Mouse (Mus musculus) liver, embryonic 11.5 days (tissue): Measurements from ENCODE around the gene Wnt8b. TPM values are rescaled to one million over a fixed set of nuclear protein-coding genes. Genes with fewer than 3 reads are reported as not detected.
A peak's percentile ranks its signal among the peaks of the same experiment; 100 is the strongest.

Experiments used
- ATAC-seq: fragments of 200-750 bp; cut with Nextera tagmentation; replicated peaks from 2 replicates; pipeline ENCODE4 v1.8.0; 2017; ENCODE audit warnings: moderate number of reproducible peaks, mild to moderate bottlenecking, moderate TSS enrichment, moderate library complexity; ENCODE audit not compliant: low FRiP score
- DNase-seq: peaks from one replicate; pipeline ENCODE4 v3.0.0-alpha.2; 2017; ENCODE audit warnings: low spot score
- H3K27ac ChIP-seq: fragments of 300-500 bp; sonication (generic); 2 replicates; pipeline ENCODE4 v1.5.1; 2014; ENCODE audit warnings: mild to moderate bottlenecking, low read depth, low read length, control low read depth
- H3K27me3 ChIP-seq: fragments of 300-500 bp; sonication (generic); replicated peaks from 2 replicates; pipeline ENCODE4 v1.6.1; 2014; ENCODE audit warnings: low read length, mixed read lengths; ENCODE audit not compliant: control insufficient read depth, insufficient read depth
- H3K36me3 ChIP-seq: fragments of 300-500 bp; sonication (generic); 2 replicates; pipeline ENCODE4 v1.6.1; 2014; ENCODE audit warnings: mild to moderate bottlenecking, low read length, moderate library complexity, mixed read lengths; ENCODE audit not compliant: control insufficient read depth, insufficient read depth
- H3K4me1 ChIP-seq: fragments of 300-500 bp; sonication (generic); replicated peaks from 2 replicates; pipeline ENCODE4 v1.6.1; 2014; ENCODE audit warnings: low read length, mixed read lengths; ENCODE audit not compliant: control insufficient read depth, insufficient read depth
- H3K4me2 ChIP-seq: fragments of 300-500 bp; sonication (generic); 2 replicates; pipeline ENCODE4 v1.6.1; 2014; ENCODE audit warnings: mild to moderate bottlenecking, control low read depth, moderate library complexity
- H3K4me3 ChIP-seq: fragments of 300-500 bp; sonication (generic); 2 replicates; pipeline ENCODE4 v1.5.1; 2014; ENCODE audit warnings: low read depth, low read length, control low read depth
- H3K9ac ChIP-seq: fragments of 300-500 bp; sonication (generic); 2 replicates; pipeline ENCODE4 v1.6.1; 2014; ENCODE audit warnings: low read depth, low read length, control low read depth
- H3K9me3 ChIP-seq: fragments of 300-500 bp; sonication (generic); 2 replicates; pipeline ENCODE4 v1.6.1; 2016; ENCODE audit warnings: low read length, inconsistent platforms, mixed read lengths; ENCODE audit not compliant: control insufficient read depth
- WGBS: fragments of 180-500 bp; shearing (Covaris S2); extraction: QIAGEN DNeasy Blood & Tissue Kit; methylation state at CpG from one replicate; pipeline ENCODE4 v1.1.7; 2014; 5-methylcytosine and 5-hydroxymethylcytosine counted together
- polyA plus RNA-seq: library from polyadenylated mRNA; unstranded; fragments of >200 nt; fragmentation: Nextera tagmentation; extraction: Ambion mirVana; gene quantifications from 2 replicates; pipeline ENCODE4 v1.2.1, GENCODE M21; 2014

Gene Wnt8b
- polyA plus RNA-seq, 1 experiment from 2014 or later: not detected

DNA sequence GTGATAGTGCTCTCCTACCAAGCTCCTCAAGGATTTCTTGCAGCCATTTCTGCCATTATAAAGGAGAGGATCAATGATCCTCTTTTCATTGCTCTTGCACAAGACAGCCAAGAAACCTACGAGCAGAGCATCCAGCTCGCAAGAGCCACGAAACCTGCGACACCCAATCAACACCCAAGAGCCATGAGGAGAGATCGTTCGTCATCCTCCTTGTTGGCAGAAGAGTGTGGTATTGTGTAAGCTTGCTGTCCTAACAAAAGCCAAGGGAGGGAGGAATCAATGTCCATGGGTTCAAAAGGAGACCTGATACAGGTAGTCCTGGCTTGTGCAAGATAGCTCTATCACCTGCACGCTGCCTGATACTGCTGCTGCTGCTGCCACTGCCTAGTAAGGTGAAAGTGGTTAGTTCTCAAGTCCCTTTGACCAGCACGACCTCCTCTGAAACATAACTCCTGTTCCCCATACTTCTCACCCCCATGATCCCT, 49.5 kb downstream of the Wnt8b start:
- WGBS: 86% methylated on average over 8 of the region's 8 CpGs

DNA sequence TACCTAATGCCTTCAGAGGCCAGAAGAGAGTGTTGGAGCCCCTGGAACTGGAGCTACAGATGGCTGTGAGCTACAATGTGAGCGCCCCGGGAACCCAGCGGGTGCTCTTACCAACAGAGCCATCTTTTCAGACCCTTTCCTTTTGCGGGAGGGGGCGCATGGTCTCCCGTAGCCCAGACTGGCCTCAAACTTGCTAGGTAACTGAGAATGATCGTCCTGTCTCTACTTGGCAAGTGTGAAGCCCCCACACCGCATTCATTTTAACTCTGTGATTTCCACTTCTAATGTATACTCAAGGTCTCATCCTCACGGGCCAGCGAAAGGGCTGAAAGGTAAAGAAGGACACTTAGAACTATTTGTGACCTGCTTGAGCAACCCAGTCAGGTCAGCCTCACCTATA, 51.1 kb downstream of the Wnt8b start:
- peaks cover 5% of the 10 kb centered on the region; the same call in 1 of the 2 replicates for H3K9me3 ChIP-seq
- H3K4me1 ChIP-seq: peaks cover 9% of the 10 kb centered on the region
- H3K4me3 ChIP-seq: no peak overlapping the region
- DNase-seq (no peak), ATAC-seq (no peak)
- peaks cover 9% of the 10 kb centered on the region; the same call in 1 of the 2 replicates for H3K36me3 ChIP-seq
- no peaks in the 10 kb centered on the region; the same call in 1 of the 2 replicates for H3K27me3 ChIP-seq
- H3K4me2 ChIP-seq: peak overlapping the region; percentile 99
- H3K27ac ChIP-seq: no peak overlapping the region
- 65% methylated on average over 10 of the region's 10 CpGs for WGBS
- H3K9ac ChIP-seq: no peak overlapping the region

More for the DNA sequence above, 49.5 kb downstream of the Wnt8b start:
- Histone ChIP-seq H3K9me3 (peaks cover 5% of the 10 kb centered on the region; the same call in 1 of the 2 replicates), H3K27me3 (no peaks in the 10 kb centered on the region; the same call in 1 of the 2 replicates), H3K4me2 (no peak overlapping the region), H3K4me3 (no peak overlapping the region), H3K9ac (no peak overlapping the region), H3K36me3 (no peaks in the 10 kb centered on the region), H3K4me1 (peaks cover 9% of the 10 kb centered on the region), H3K27ac (no peak overlapping the region)
- ATAC-seq: no peak
- DNase-seq: no peak

- no peak overlapping the region for H3K9ac ChIP-seq
- WGBS: 3% methylated on average over 13 of the region's 13 CpGs
- H3K4me2 ChIP-seq: peak overlapping the region; percentile 99
- H3K9me3 ChIP-seq: peaks cover 5% of the 10 kb centered on the region; the same call in 1 of the 2 replicates
- H3K27me3 ChIP-seq: no peaks in the 10 kb centered on the region; the same call in 1 of the 2 replicates
- H3K27ac ChIP-seq: no peak overlapping the region
- H3K4me3 ChIP-seq: peak overlapping the region; percentile 66
- H3K4me1 ChIP-seq: peaks cover 9% of the 10 kb centered on the region
- DNase-seq (peak; percentile 63), ATAC-seq (peak; percentile 67)
- peaks cover 11% of the 10 kb centered on the region for H3K36me3 ChIP-seq
Observed at GRCm38 (mm10) chr19:44544775-44545174, 51.5 kb downstream of the Wnt8b start.

DNA sequence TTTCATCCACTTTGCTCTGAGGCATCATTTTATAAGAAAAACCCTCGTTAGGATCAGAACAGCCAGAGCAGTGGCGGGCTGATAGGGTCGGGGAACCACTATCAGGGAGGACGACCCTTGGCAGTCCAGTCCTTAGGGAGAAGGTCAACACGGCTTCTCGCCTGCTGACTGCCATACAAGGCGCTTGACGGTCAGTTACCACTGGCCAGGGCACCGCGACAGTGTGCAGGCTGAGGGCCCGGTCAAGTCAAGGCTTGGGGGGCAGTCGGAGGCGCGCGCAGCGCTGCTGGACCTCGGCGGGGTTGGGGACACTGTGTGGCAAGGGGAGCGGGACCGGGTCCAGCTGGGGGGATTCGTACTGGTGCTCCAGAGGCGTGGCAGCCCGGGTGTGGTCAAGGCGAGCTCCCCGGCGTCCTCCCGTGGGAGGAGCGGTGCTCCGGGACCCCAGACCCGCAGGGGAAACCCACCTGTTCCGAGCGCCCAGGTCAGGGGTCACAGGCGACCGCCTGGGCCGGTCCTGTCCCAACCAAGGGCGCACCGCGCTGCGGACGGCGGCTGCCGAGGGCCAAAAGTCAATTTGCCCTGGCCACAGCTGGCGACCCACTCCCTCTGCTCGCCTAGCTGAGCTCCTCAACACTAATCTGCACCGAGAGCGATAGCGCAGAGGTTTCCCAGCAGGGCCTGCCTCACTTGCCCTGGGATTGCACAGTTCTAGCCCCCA, 52.2 kb downstream of the Wnt8b start, which contains the start of gene Sec31b:
Gene Sec31b (minus strand): TSS at position 544 of the 721 bp plus-strand sequence.
- DNase-seq: peak; percentile 77
- WGBS: under 1% methylated on average over 47 of the region's 47 CpGs
- peaks cover 5% of the 10 kb centered on the region; the same call in 1 of the 2 replicates for H3K9me3 ChIP-seq

DNA sequence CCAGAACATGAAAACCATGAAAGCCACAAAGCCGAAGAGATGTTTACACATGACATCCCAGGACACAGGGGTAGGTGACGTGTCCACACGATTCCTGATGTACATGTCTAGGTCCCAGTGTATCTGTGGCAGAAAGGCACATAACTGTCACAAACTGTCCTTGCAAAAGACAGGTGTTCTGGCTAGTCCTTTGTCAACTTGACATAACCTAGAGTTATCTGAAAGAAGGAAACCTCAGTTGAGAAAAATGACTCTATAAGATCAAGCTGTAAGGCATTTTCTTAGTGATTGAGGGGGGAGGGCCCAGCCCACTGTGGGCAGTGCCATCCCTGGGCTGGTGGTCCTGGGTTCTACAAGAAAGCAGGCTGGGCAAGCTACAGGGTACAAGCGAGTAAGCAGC, 59.5 kb downstream of the Wnt8b start, which contains the start of gene Gm20538:
Gene Gm20538 (minus strand): TSS at position 101 of the 400 bp plus-strand sequence.
- 92% methylated on average over 4 of the region's 4 CpGs for WGBS

More for the DNA sequence above, 52.2 kb downstream of the Wnt8b start, which contains the start of gene Sec31b:
- peaks cover 18% of the 10 kb centered on the region for H3K36me3 ChIP-seq
- H3K4me3 ChIP-seq: peak within 1 kb of the TSS; percentile 66
- no peak within 1 kb of the TSS for H3K27ac ChIP-seq
- peak within 1 kb of the TSS; percentile 99 for H3K4me2 ChIP-seq
- H3K27me3 ChIP-seq: no peaks in the 10 kb centered on the region; the same call in 1 of the 2 replicates
- peak; percentile 64 for ATAC-seq
- peak within 1 kb of the TSS; percentile 66 for H3K9ac ChIP-seq
- peaks cover 9% of the 10 kb centered on the region for H3K4me1 ChIP-seq

DNA sequence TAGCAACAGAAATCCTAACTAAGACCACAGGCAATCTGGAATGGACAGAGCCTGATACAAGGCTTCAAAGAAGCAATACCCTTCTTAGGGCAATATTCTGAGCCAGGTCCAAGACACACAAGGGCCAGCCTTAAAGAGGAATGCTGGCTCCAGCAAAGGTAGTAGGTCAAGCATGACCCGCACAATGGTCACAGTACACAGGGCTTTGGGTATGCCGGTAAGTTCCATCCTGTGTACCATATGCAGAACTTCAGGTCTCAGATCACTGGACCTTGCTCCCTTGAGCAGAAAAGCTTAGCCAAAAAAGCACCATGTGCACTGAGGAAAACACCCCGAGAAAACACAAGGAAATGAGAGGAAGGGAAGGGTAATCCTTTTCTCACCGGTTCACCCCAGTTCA, 60.0 kb downstream of the Wnt8b start:
- Histone ChIP-seq H3K9ac (no peak overlapping the region), H3K27me3 (no peaks in the 10 kb centered on the region), H3K4me3 (no peak overlapping the region), H3K36me3 (peaks cover 37% of the 10 kb centered on the region), H3K9me3 (no peaks in the 10 kb centered on the region), H3K4me2 (no peak overlapping the region), H3K4me1 (peaks cover 8% of the 10 kb centered on the region), H3K27ac (no peak overlapping the region)
- DNase-seq (no peak), ATAC-seq (no peak)
- WGBS: 96% methylated on average over 4 of the region's 4 CpGs

More for the DNA sequence above, 59.5 kb downstream of the Wnt8b start, which contains the start of gene Gm20538:
- ATAC-seq (no peak), DNase-seq (no peak)
- Histone ChIP-seq H3K9me3 (no peaks in the 10 kb centered on the region), H3K27ac (no peak within 1 kb of the TSS), H3K4me1 (peaks cover 8% of the 10 kb centered on the region), H3K36me3 (peaks cover 41% of the 10 kb centered on the region), H3K27me3 (no peaks in the 10 kb centered on the region), H3K9ac (no peak within 1 kb of the TSS), H3K4me3 (no peak within 1 kb of the TSS), H3K4me2 (no peak within 1 kb of the TSS)

DNA sequence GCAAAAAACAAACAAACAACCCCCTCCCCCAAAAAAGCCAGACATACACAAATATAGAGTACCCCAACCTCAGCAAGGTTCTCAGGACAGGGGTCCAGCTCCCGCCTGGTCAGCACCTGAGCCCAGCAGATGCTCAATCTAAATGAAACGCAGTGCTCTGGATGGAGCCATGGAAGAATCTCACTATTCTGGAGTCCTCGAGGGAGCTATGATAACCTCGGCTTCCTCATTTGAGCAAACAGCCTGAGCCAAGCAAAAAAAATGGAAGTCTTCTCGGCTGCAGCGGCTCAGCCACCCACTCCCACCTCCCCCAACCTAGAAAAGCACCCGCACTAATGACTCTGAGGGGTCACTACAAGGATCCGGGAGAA, 61.2 kb downstream of the Wnt8b start:
- no peak for DNase-seq
- peaks cover 32% of the 10 kb centered on the region for H3K36me3 ChIP-seq
- WGBS: 3% methylated on average over 8 of the region's 8 CpGs
- peak overlapping the region; percentile 98 for H3K4me3 ChIP-seq
- 0 out of 2 replicates have a peak overlapping the region, but pooled peaks have one; percentile 62 for H3K27ac ChIP-seq
- ATAC-seq: no peak; the same call in 1 of the 2 replicates
- H3K4me2 ChIP-seq: peak overlapping the region; percentile 83
- H3K9ac ChIP-seq: peak overlapping the region; percentile 96
- no peaks in the 10 kb centered on the region for H3K27me3 ChIP-seq
- H3K9me3 ChIP-seq: no peaks in the 10 kb centered on the region
- H3K4me1 ChIP-seq: peaks cover 8% of the 10 kb centered on the region

GRCm38 (mm10) chr19:44554861-44555590, 61.8 kb downstream of the Wnt8b start, which contains the start of gene Ndufb8:
Ndufb8 (minus strand) TSS chr19:44555440.
- H3K27me3 ChIP-seq: no peaks in the 10 kb centered on the region
- peaks cover 27% of the 10 kb centered on the region for H3K36me3 ChIP-seq
- peaks cover 8% of the 10 kb centered on the region for H3K4me1 ChIP-seq
- peak; percentile 90 for ATAC-seq
- H3K4me2 ChIP-seq: peak within 1 kb of the TSS; percentile 83
- peak within 1 kb of the TSS; percentile 96 for H3K9ac ChIP-seq
- under 1% methylated on average over 50 of the region's 50 CpGs for WGBS
- peak within 1 kb of the TSS; percentile 98 for H3K4me3 ChIP-seq
- H3K27ac ChIP-seq: peak within 1 kb of the TSS; percentile 62; the same call in 1 of the 2 replicates
- peak; percentile 96 for DNase-seq
- H3K9me3 ChIP-seq: no peaks in the 10 kb centered on the region
